Mouse (Mus musculus) cerebellum, adult 2 months (tissue): Measurements from ENCODE around the gene Tpk1.

Experiments
- CTCF ChIP-seq: fragments of 200-500 bp; IDR thresholded peaks from 2 replicates; pipeline ENCODE4 v1.5.1; 2011; ENCODE audit warnings: low read depth, mild to moderate bottlenecking, control low read depth, low read length, moderate library complexity, borderline replicate concordance; ENCODE audit not compliant: insufficient read depth
- POLR2A ChIP-seq: fragments of 200-500 bp; IDR thresholded peaks from 2 replicates; pipeline ENCODE4 v1.6.1; 2011; ENCODE audit warnings: low read length, control low read depth, borderline replicate concordance; ENCODE audit not compliant: insufficient read depth

DNA sequence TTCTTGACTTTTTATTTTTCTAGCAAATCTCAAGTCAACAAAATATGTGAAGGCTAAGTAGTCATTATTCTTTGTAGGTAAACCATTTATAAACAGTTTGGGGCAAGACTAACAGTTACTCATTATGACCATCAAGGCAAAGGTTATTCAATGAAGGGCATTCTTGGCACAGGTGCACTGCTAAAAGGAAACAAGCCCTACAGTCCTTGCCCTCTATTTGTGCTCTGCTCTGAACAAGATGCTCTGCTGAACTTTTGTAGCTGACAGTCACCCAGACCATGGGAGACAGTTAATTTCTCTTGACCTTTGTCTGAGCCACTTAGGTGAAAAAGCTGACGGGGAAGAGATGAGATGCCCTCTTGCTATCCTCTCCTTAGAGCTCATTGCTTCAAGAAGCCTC is 269.7 kb downstream of the Tpk1 start:
- TF ChIP-seq POLR2A (no peak), CTCF (no peak)
